Mouse (Mus musculus) liver, embryonic 15.5 days (tissue): ENCODE results near the gene Iffo1. TPM values are rescaled to one million over a fixed set of nuclear protein-coding genes. Genes with fewer than 3 reads are reported as not detected.
A peak's percentile ranks its signal among the peaks of the same experiment; 100 is the strongest.

Source experiments
- ATAC-seq: fragments of 200-750 bp; cut with Nextera tagmentation; 2 replicates; pipeline ENCODE4 v1.8.0; 2017; ENCODE audit warnings: moderate number of reproducible peaks, mild to moderate bottlenecking, moderate library complexity; ENCODE audit not compliant: insufficient read depth
- H3K27ac ChIP-seq: fragments of 300-500 bp; sonication (generic); replicated peaks from 2 replicates; pipeline ENCODE4 v1.5.1; 2015; ENCODE audit warnings: mild to moderate bottlenecking, inconsistent platforms
- H3K27me3 ChIP-seq: fragments of 300-500 bp; sonication (generic); 2 replicates; pipeline ENCODE4 v1.6.1; 2015; ENCODE audit warnings: mild to moderate bottlenecking, inconsistent platforms
- H3K36me3 ChIP-seq: fragments of 300-500 bp; sonication (generic); replicated peaks from 2 replicates; pipeline ENCODE4 v1.6.1; 2015; ENCODE audit warnings: moderate library complexity, mild to moderate bottlenecking, inconsistent platforms
- H3K4me1 ChIP-seq: fragments of 300-500 bp; sonication (generic); replicated peaks from 2 replicates; pipeline ENCODE4 v1.6.1; 2015; ENCODE audit warnings: inconsistent platforms
- H3K4me2 ChIP-seq: fragments of 300-500 bp; sonication (generic); 2 replicates; pipeline ENCODE4 v1.6.1; 2015; ENCODE audit warnings: moderate library complexity, mild to moderate bottlenecking, inconsistent platforms
- H3K4me3 ChIP-seq: fragments of 300-500 bp; sonication (generic); replicated peaks from 2 replicates; pipeline ENCODE4 v1.5.1; 2015; ENCODE audit warnings: mild to moderate bottlenecking, inconsistent platforms
- H3K9ac ChIP-seq: fragments of 300-500 bp; sonication (generic); 2 replicates; pipeline ENCODE4 v1.6.1; 2015; ENCODE audit warnings: moderate library complexity, mild to moderate bottlenecking, inconsistent platforms
- H3K9me3 ChIP-seq: fragments of 300-500 bp; sonication (generic); replicated peaks from 2 replicates; pipeline ENCODE4 v1.6.1; 2016; ENCODE audit warnings: inconsistent platforms
- WGBS: fragments of 180-500 bp; shearing (Covaris S2); methylation state at CpG from one replicate; pipeline ENCODE4 v1.1.7; 2015; ENCODE audit warnings: mixed read lengths; ENCODE audit not compliant: insufficient replicate concordance; 5-methylcytosine and 5-hydroxymethylcytosine counted together
- microRNA-seq: library from miRNA; unstranded; fragments of <30 nt; microRNA quantifications from one replicate; pipeline ENCODE4, GENCODE M21; 2016
- polyA plus RNA-seq: library from polyadenylated mRNA; unstranded; fragments of >200 nt; fragmentation: Nextera tagmentation; extraction: Ambion mirVana; gene quantifications from 2 replicates; pipeline ENCODE4 v1.2.1, GENCODE M21; 2015

Iffo1 gene
- polyA plus RNA-seq, 1 experiment from 2014 or later, result 4.3 TPM

- Histone ChIP-seq H3K4me1 (peaks cover 16% of the 10 kb centered on the region), H3K4me3 (no peak overlapping the region), H3K36me3 (peaks cover 27% of the 10 kb centered on the region), H3K9me3 (no peaks in the 10 kb centered on the region), H3K4me2 (no peak overlapping the region), H3K27ac (no peak overlapping the region), H3K27me3 (no peaks in the 10 kb centered on the region), H3K9ac (no peak overlapping the region)
- ATAC-seq, result no peak
- WGBS, result 63% methylated on average over 1 of the region's 1 CpGs
Observed at GRCm38 (mm10) chr6:125195541-125196075, 50.6 kb downstream of the Iffo1 start.

- Histone ChIP-seq H3K27ac (no peak overlapping the region), H3K27me3 (no peaks in the 10 kb centered on the region), H3K36me3 (peaks cover 27% of the 10 kb centered on the region), H3K9me3 (no peaks in the 10 kb centered on the region), H3K4me1 (peaks cover 16% of the 10 kb centered on the region), H3K9ac (no peak overlapping the region), H3K4me3 (no peak overlapping the region), H3K4me2 (no peak overlapping the region)
- WGBS, result 67% methylated on average over 3 of the region's 3 CpGs
- no peak for ATAC-seq
Observed at GRCm38 (mm10) chr6:125196301-125196700, 51.3 kb downstream of the Iffo1 start.

GRCm38 (mm10) chr6:125197166-125197565, 52.1 kb downstream of the Iffo1 start:
- Histone ChIP-seq H3K4me1 (peaks cover 16% of the 10 kb centered on the region), H3K9me3 (no peaks in the 10 kb centered on the region), H3K27me3 (no peaks in the 10 kb centered on the region), H3K4me2 (no peak overlapping the region), H3K9ac (no peak overlapping the region), H3K36me3 (peaks cover 27% of the 10 kb centered on the region), H3K27ac (no peak overlapping the region), H3K4me3 (no peak overlapping the region)
- 76% methylated on average over 5 of the region's 5 CpGs for WGBS
- ATAC-seq, result no peak

- ATAC-seq, result no peak
- H3K9ac ChIP-seq, result no peak overlapping the region
- peaks cover 29% of the 10 kb centered on the region for H3K27me3 ChIP-seq
- no peak overlapping the region for H3K4me2 ChIP-seq
- H3K9me3 ChIP-seq, result no peaks in the 10 kb centered on the region
- 71% methylated on average over 1 of the region's 1 CpGs for WGBS
- peaks cover 3% of the 10 kb centered on the region; the same call in 1 of the 2 replicates for H3K4me1 ChIP-seq
- no peak overlapping the region for H3K4me3 ChIP-seq
- H3K36me3 ChIP-seq, result no peaks in the 10 kb centered on the region
- no peak overlapping the region for H3K27ac ChIP-seq
Observed at GRCm38 (mm10) chr6:125210436-125210835, 65.4 kb downstream of the Iffo1 start.

Small RNAs within 50 kb of the gene (microRNA-seq; reads per million reads assigned to microRNA genes)
- gene Mir3098, result 2.5 reads per million, percentile 2 among the genes with 10 or more reads in this experiment
- not detected for gene Mir7045

Other genes starting within 250 kb of the Iffo1 start
- 0.13 and 0.18 TPM in 2 replicates for gene Lag3, start 233.5 kb upstream of the Iffo1 start, polyA plus RNA-seq
- gene Ptms, start 225.1 kb upstream of the Iffo1 start, polyA plus RNA-seq, result 56.2 and 62.7 TPM in 2 replicates
- gene Mlf2, start 213.9 kb upstream of the Iffo1 start, polyA plus RNA-seq, result 119 and 127 TPM in 2 replicates
- 52.4 and 55.1 TPM in 2 replicates for gene Cops7a, start 179.7 kb upstream of the Iffo1 start, polyA plus RNA-seq
- gene Pianp, start 148.5 kb upstream of the Iffo1 start, polyA plus RNA-seq, result 0.07 TPM in 2 replicates
- 4.1 and 4.7 TPM in 2 replicates for gene Zfp384, start 136.1 kb upstream of the Iffo1 start, polyA plus RNA-seq
- gene Ing4, start 105.5 kb upstream of the Iffo1 start, polyA plus RNA-seq, result 27.6 and 30.9 TPM in 2 replicates
- gene Acrbp, start 95.6 kb upstream of the Iffo1 start, polyA plus RNA-seq, result 1.7 and 2.4 TPM in 2 replicates
- 1.3 TPM in 2 replicates for gene Lpar5, start 77.3 kb upstream of the Iffo1 start, polyA plus RNA-seq
- 22.6 TPM in 2 replicates for gene Chd4, start 49.3 kb upstream of the Iffo1 start, polyA plus RNA-seq
- 32.1 and 33.5 TPM in 2 replicates for gene Nop2, start 13.3 kb upstream of the Iffo1 start, polyA plus RNA-seq
- 1,016 and 1,025 TPM in 2 replicates for gene Gapdh, start 21.2 kb downstream of the Iffo1 start, polyA plus RNA-seq
- gene Ncapd2, start 46.5 kb downstream of the Iffo1 start, polyA plus RNA-seq, result 93.2 and 109 TPM in 2 replicates
- gene Mrpl51, start 46.6 kb downstream of the Iffo1 start, polyA plus RNA-seq, result 145 and 160 TPM in 2 replicates
- gene Vamp1, start 70.3 kb downstream of the Iffo1 start, polyA plus RNA-seq, result 1.8 and 1.9 TPM in 2 replicates
- 8.4 and 9.0 TPM in 2 replicates for gene Tapbpl, start 86.6 kb downstream of the Iffo1 start, polyA plus RNA-seq
- gene Cd27, start 91.8 kb downstream of the Iffo1 start, polyA plus RNA-seq, result 1.3 and 1.6 TPM in 2 replicates
- not detected in 2 replicates for gene Tuba3a, start 140.8 kb downstream of the Iffo1 start, polyA plus RNA-seq
- 20.6 and 25.1 TPM in 2 replicates for gene Ltbr, start 168.6 kb downstream of the Iffo1 start, polyA plus RNA-seq
- gene Scnn1a, start 175.4 kb downstream of the Iffo1 start, polyA plus RNA-seq, result 0.64 and 0.79 TPM in 2 replicates
- 29.4 and 31.0 TPM in 2 replicates for gene Tnfrsf1a, start 204.1 kb downstream of the Iffo1 start, polyA plus RNA-seq
- 0.70 and 0.86 TPM in 2 replicates for gene Plekhg6, start 235.6 kb downstream of the Iffo1 start, polyA plus RNA-seq